Mouse (Mus musculus) small intestine, adult 2 months (tissue): ENCODE measurements around the gene Ghrh. TPM values are rescaled to one million over a fixed set of nuclear protein-coding genes. Genes with fewer than 3 reads are reported as not detected.

Experiments used
- H3K27ac ChIP-seq: fragments of 200-500 bp; 2 replicates; pipeline ENCODE4 v1.5.1; 2012; ENCODE audit warnings: low read depth, low read length, control low read depth, inconsistent platforms; ENCODE audit not compliant: insufficient read depth
- H3K27me3 ChIP-seq: fragments of 200-500 bp; 2 replicates; pipeline ENCODE4 v1.6.1; 2012; ENCODE audit warnings: mild to moderate bottlenecking, moderate library complexity, low read length, inconsistent platforms; ENCODE audit not compliant: control insufficient read depth, insufficient read depth
- H3K36me3 ChIP-seq: fragments of 200-500 bp; 2 replicates; pipeline ENCODE4 v1.6.1; 2012; ENCODE audit warnings: mild to moderate bottlenecking, low read length, control low read depth, inconsistent platforms; ENCODE audit not compliant: control insufficient read depth, insufficient read depth
- H3K4me1 ChIP-seq: fragments of 200-500 bp; 2 replicates; pipeline ENCODE4 v1.6.1; 2012; ENCODE audit warnings: low read length, inconsistent platforms, mixed read lengths; ENCODE audit not compliant: control insufficient read depth, insufficient read depth, insufficient read length
- H3K4me3 ChIP-seq: fragments of 200-500 bp; 2 replicates; pipeline ENCODE4 v1.5.1; 2012; ENCODE audit warnings: low read depth, mild to moderate bottlenecking, control low read depth, inconsistent platforms, low read length, moderate library complexity
- CTCF ChIP-seq: fragments of 200-500 bp; IDR thresholded peaks from 2 replicates; pipeline ENCODE4 v1.5.1; 2012; ENCODE audit warnings: low read depth, mild to moderate bottlenecking, control low read depth, inconsistent platforms, low read length, moderate library complexity, mixed read lengths; ENCODE audit not compliant: insufficient replicate concordance, insufficient read length; ENCODE audit errors: extremely low read depth
- POLR2A ChIP-seq: fragments of 200-500 bp; IDR thresholded peaks from 2 replicates; pipeline ENCODE4 v1.6.1; 2012; ENCODE audit warnings: low read depth, mild to moderate bottlenecking, control low read depth, inconsistent platforms, low read length, moderate library complexity
- WGBS: fragments of 180-500 bp; shearing (Covaris S2); methylation state at CpG from one replicate; pipeline ENCODE4 v1.1.7; 2018; 5-methylcytosine and 5-hydroxymethylcytosine counted together
- polyA plus RNA-seq: library from polyadenylated mRNA; depleted of rRNA; stranded (reverse); fragments of >200 nt; gene quantifications from 2 replicates; pipeline ENCODE4 v1.2.3, GENCODE M21; 2012

The Ghrh gene
- polyA plus RNA-seq, 1 experiment: 0.33 TPM

DNA sequence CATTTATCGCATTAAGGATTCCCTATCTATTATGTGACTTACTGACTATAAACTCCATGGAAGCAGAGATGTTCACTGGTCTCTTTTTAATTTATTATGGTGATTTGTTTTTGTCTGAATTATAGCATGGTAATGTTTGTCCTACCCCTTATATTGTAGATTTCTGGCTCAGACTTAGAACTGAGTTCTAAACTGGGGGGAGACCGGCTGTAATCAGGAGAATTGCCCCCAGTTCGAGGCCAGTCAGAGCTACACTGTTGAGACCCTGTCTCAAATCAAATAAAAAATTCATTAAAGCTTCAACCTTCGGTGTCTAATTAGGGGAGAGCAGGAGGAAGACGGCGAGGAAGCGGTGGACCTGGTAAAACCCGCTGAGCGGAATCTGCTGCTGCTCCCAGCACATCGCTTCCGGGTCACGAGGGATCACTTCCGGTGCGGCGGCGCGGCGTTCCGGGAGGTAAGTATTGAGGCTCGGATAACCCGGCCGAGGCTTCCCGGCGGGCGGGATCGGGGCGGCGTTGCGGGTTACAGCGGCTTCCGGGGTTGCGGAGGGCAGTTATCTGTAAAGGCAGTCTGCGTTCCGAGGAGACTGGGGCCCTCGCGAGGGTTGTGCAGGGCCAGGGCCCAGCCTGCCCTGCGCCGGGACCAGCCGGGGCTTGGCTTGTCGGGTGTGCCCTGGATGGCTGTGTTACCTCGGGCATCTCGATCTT, 20.0 kb upstream of the Ghrh start, which contains the start of gene Manbal:
Gene Manbal, plus strand, starts transcription at position 411 of the 710 bp plus-strand sequence.
- peak within 1 kb of the TSS; percentile 92 for H3K4me3 ChIP-seq
- 4% methylated on average over 42 of the region's 42 CpGs for WGBS
- H3K4me1 ChIP-seq: peaks cover 19% of the 10 kb centered on the region; the same call in 1 of the 2 replicates
- H3K27me3 ChIP-seq: no peaks in the 10 kb centered on the region
- H3K36me3 ChIP-seq: no peaks in the 10 kb centered on the region
- TF ChIP-seq CTCF (peak; percentile 25; the same call in 1 of the 2 replicates), POLR2A (peak; percentile 69; the same call in 1 of the 2 replicates)
- H3K27ac ChIP-seq: peak within 1 kb of the TSS; percentile 95

DNA sequence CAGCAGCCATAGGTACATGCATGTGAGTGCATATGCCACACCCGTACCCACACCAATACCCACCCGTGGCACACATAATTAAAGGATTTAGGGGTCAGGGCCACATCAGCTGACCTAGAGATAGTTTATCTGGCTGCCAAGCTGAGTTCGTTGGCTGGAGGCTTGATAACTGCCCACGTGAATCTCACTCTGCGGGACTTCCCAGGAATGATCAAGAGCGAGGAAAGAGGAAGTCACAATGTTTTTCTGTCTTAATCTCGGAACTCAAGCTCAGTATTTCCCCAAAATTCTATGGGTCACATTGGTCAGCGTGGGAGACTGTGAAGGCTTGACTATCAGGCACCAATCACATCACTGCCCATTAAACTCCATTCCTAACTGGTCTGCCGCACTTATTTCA, 19.5 kb upstream of the Ghrh start:
- no peak for TF ChIP-seq CTCF
- no peak for TF ChIP-seq POLR2A
- no peak overlapping the region for H3K4me3 ChIP-seq
- no peaks in the 10 kb centered on the region for H3K36me3 ChIP-seq
- WGBS: 44% methylated on average over 9 of the region's 9 CpGs
- H3K4me1 ChIP-seq: peaks cover 20% of the 10 kb centered on the region; the same call in 1 of the 2 replicates
- no peak overlapping the region; the same call in 1 of the 2 replicates for H3K27ac ChIP-seq
- no peaks in the 10 kb centered on the region for H3K27me3 ChIP-seq

DNA sequence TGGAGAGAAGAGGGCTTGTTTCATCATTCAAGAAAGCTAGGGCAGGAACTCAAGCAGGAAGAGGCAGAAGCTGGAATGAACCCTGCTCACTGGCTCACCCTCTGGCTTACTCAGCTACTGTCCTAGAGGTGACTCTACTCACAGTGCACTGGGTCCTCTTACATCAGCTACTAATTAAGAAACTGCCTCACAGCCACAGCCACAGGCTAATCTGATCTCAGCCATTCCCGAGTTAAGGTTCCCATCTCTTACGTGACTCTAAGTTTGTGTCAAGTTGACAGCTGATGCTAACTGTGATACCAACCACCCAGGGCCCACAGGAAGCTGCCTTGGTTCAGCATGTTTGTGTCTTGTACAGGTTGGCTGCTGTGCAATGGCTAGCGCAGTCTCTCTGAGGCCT, 15.7 kb upstream of the Ghrh start:
- no peak for TF ChIP-seq POLR2A
- no peak for TF ChIP-seq CTCF
- no peaks in the 10 kb centered on the region for H3K36me3 ChIP-seq
- peaks cover 20% of the 10 kb centered on the region; the same call in 1 of the 2 replicates for H3K4me1 ChIP-seq
- 77% methylated on average over 3 of the region's 3 CpGs for WGBS
- H3K4me3 ChIP-seq: no peak overlapping the region
- no peaks in the 10 kb centered on the region for H3K27me3 ChIP-seq
- H3K27ac ChIP-seq: peak overlapping the region; percentile 69

DNA sequence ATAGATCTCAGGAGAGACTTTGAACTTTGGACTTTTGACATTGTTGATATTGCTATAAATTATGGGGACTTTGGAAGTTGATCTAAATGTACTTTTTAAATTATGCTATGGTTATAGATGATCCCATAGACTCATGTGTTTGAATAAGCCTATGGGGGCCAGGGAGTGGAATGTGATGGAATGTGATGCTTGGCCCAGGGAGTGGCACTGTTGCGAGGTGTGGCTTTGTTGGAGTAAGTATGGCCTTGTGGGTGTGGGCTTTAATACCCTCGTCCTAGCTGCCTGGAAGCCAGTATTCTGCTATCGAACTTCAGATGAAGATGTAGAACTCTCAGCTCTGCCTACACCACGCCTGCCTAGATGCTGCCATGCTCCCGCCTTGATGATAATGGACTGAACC, 12.7 kb upstream of the Ghrh start:
- H3K4me3 ChIP-seq: no peak overlapping the region
- H3K27ac ChIP-seq: peak overlapping the region; percentile 65; the same call in 1 of the 2 replicates
- TF ChIP-seq CTCF (no peak), POLR2A (no peak)
- 40% methylated on average over 5 of the region's 5 CpGs for WGBS
- H3K4me1 ChIP-seq: peaks cover 16% of the 10 kb centered on the region; the same call in 1 of the 2 replicates
- H3K36me3 ChIP-seq: no peaks in the 10 kb centered on the region
- no peaks in the 10 kb centered on the region for H3K27me3 ChIP-seq

DNA sequence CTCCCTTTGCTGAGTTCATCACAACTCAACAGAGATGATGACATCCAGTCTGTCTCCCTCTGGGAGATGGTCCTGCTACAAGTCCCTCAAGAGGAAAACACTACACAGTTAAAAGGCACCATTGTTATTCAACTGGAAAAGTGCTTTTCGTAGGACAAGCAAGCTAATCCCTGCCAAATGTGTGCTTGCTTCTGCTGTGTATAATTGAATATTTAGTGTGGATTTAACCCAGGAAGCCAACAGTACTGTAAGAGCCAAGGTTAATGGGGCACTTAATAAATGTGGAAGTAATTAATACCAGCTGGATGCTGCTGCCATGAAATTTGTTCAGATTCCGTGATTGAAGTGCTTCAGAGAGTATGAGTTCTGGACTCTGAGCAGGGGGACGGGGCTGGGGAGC, 6.8 kb upstream of the Ghrh start:
- TF ChIP-seq POLR2A (no peak), CTCF (no peak)
- H3K27ac ChIP-seq: no peak overlapping the region
- no peaks in the 10 kb centered on the region for H3K36me3 ChIP-seq
- peaks cover 4% of the 10 kb centered on the region; the same call in 1 of the 2 replicates for H3K4me1 ChIP-seq
- H3K4me3 ChIP-seq: no peak overlapping the region
- H3K27me3 ChIP-seq: no peaks in the 10 kb centered on the region
- 77% methylated on average over 3 of the region's 3 CpGs for WGBS

DNA sequence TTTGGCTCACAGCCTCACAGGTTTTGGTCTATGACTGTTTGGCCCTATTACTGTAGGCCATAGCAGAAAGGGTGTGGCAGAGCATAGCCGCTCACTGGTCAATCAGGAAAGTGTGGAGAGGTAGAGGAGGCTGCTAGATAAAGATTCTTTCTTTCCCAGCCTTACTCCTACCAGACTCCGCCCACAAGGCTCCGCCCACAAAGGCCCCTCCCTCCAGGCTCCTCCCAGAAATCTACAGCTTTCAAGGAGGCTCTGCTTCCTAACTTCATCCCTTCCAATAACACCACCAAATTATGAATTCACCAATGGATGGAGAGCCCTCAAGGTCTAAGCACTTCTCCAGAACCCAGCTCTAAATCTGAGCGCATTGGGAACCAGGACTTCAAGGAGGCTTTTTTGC, 5.9 kb upstream of the Ghrh start:
- H3K27me3 ChIP-seq: no peaks in the 10 kb centered on the region
- TF ChIP-seq POLR2A (no peak), CTCF (no peak)
- no peak overlapping the region for H3K4me3 ChIP-seq
- no peaks in the 10 kb centered on the region for H3K36me3 ChIP-seq
- peaks cover 4% of the 10 kb centered on the region; the same call in 1 of the 2 replicates for H3K4me1 ChIP-seq
- 58% methylated on average over 4 of the region's 4 CpGs for WGBS
- H3K27ac ChIP-seq: no peak overlapping the region

DNA sequence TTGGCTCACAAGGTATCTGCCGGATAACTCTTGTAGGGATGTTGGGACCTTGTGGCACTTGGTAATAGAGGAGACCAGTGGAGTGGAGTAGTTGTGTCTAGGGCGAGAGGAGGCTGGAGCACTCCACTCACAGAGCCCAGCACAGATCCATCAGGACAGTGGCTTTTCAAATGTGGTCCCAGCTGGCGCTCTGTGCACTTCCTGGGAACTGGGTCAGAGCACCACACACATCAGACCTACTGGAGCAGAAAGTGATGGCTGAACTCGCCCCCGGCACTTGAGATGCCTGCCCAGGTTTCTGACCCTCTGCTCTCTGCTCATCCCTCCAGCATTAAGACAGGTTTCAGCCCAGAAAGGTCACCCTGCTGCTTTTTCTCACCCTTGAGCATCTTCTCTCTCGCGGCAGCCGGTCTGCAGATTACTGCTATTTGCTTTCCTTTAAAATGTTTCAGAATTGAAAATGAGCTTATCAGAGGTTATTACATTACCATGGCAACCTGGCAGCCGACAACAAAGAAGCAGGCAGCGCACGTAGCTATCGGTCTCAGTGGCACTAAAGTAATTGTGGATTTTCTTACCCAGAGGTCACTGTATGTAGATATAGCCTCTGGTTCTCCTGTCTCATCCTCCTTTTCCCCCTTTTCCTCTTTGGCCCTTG, 1.9 kb upstream of the Ghrh start:
- Histone ChIP-seq H3K4me3 (no peak overlapping the region), H3K27ac (no peak overlapping the region), H3K4me1 (peaks cover 4% of the 10 kb centered on the region; the same call in 1 of the 2 replicates), H3K36me3 (no peaks in the 10 kb centered on the region), H3K27me3 (no peaks in the 10 kb centered on the region)
- TF ChIP-seq POLR2A: no peak
- TF ChIP-seq CTCF: no peak
- 39% methylated on average over 12 of the region's 12 CpGs for WGBS
